Mouse (Mus musculus): ENCODE results near the gene Abhd17a.

DNA sequence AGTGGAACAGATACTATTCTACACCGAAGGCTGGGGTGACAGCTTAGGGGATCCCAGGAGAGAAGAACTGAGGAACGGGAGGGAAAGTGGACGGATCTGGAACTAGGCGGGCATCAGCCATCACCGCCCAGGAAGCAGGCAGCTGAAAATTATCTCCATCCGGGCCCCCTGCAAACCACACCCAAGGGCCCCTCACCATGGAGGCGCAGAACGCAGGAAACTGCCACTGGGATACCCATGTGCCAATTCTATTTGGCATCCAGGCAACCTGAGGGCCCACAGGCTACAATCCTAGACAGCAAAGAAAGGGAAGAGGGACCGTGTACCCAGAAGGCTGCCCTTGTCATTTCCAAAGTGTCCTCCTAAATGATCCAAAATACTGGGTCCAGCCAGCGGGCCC, 19.7 kb downstream of the Abhd17a start:
- TF ChIP-seq GATA1 (IDR thresholded peaks at IDR 0.05; ENCODE audit: borderline replicate concordance, low read length): no peak
- TF ChIP-seq FLI1 (IDR thresholded peaks at IDR 0.05; ENCODE audit: low read length): no peak

All from megakaryocyte, embryonic 14.5 days (primary cell).